Mouse (Mus musculus): Measurements from ENCODE around the gene Ppfia1. TPM values are rescaled to one million over a fixed set of nuclear protein-coding genes. Genes with fewer than 3 reads are reported as not detected.

The Ppfia1 gene
- polyA plus RNA-seq, 1 experiment from 2014 or later: 43.2 TPM

- no peak overlapping the region for H3K4me3 ChIP-seq (ENCODE audit: low read depth, low read length)
These were observed 74.0 kb downstream of the Ppfia1 start for GRCm38 (mm10) chr7:144479569-144479968.

GRCm38 (mm10) chr7:144475741-144476140 is 77.8 kb downstream of the Ppfia1 start:
- H3K4me3 ChIP-seq (ENCODE audit: low read depth, low read length): no peak overlapping the region
- H3K9me3 ChIP-seq (ENCODE audit: control insufficient read depth, low read length): no peaks in the 10 kb centered on the region
- no peaks in the 10 kb centered on the region for H3K4me1 ChIP-seq (ENCODE audit: control insufficient read depth, insufficient read depth, low read length)
- H3K27me3 ChIP-seq (ENCODE audit: control insufficient read depth, insufficient read depth, low read length): no peaks in the 10 kb centered on the region
- no peak overlapping the region for H3K9ac ChIP-seq (ENCODE audit: low read length)
- H3K36me3 ChIP-seq (ENCODE audit: control insufficient read depth, insufficient read depth, low read length): peaks cover 13% of the 10 kb centered on the region; the same call in 1 of the 2 replicates
- ATAC-seq (ENCODE audit: low FRiP score): no peak
- 88% methylated on average over 3 of the region's 3 CpGs for WGBS
- H3K4me2 ChIP-seq: no peak overlapping the region
- DNase-seq (ENCODE audit: low spot score, missing footprints): no peak
- no peak overlapping the region for H3K27ac ChIP-seq (ENCODE audit: low read depth, low read length)

More at GRCm38 (mm10) chr7:144479569-144479968, 74.0 kb downstream of the Ppfia1 start:
- H3K27ac ChIP-seq (ENCODE audit: low read depth, low read length): no peak overlapping the region
- H3K36me3 ChIP-seq (ENCODE audit: control insufficient read depth, insufficient read depth, low read length): peaks cover 31% of the 10 kb centered on the region; the same call in 1 of the 2 replicates
- no peak overlapping the region for H3K9ac ChIP-seq (ENCODE audit: low read length)
- no peaks in the 10 kb centered on the region for H3K27me3 ChIP-seq (ENCODE audit: control insufficient read depth, insufficient read depth, low read length)
- no peaks in the 10 kb centered on the region for H3K4me1 ChIP-seq (ENCODE audit: control insufficient read depth, insufficient read depth, low read length)
- H3K4me2 ChIP-seq: no peak overlapping the region
- ATAC-seq (ENCODE audit: low FRiP score) (no peak), DNase-seq (ENCODE audit: low spot score, missing footprints) (no peak)
- WGBS: 89% methylated on average over 1 of the region's 1 CpGs
- no peaks in the 10 kb centered on the region for H3K9me3 ChIP-seq (ENCODE audit: control insufficient read depth, low read length)

- Histone ChIP-seq H3K36me3 (ENCODE audit: control insufficient read depth, insufficient read depth, low read length) (peaks cover 3% of the 10 kb centered on the region; the same call in 1 of the 2 replicates), H3K9me3 (ENCODE audit: control insufficient read depth, low read length) (no peaks in the 10 kb centered on the region), H3K4me3 (ENCODE audit: low read depth, low read length) (no peak overlapping the region), H3K27me3 (ENCODE audit: control insufficient read depth, insufficient read depth, low read length) (no peaks in the 10 kb centered on the region), H3K4me1 (ENCODE audit: control insufficient read depth, insufficient read depth, low read length) (peaks cover 9% of the 10 kb centered on the region), H3K4me2 (no peak overlapping the region), H3K9ac (ENCODE audit: low read length) (no peak overlapping the region), H3K27ac (ENCODE audit: low read depth, low read length) (no peak overlapping the region)
- ATAC-seq (ENCODE audit: low FRiP score) (no peak), DNase-seq (ENCODE audit: low spot score, missing footprints) (no peak)
- WGBS: 67% methylated on average over 4 of the region's 4 CpGs
These were observed 80.0 kb downstream of the Ppfia1 start for GRCm38 (mm10) chr7:144473486-144473885.

GRCm38 (mm10) chr7:144471103-144471502 is 82.4 kb downstream of the Ppfia1 start:
- ATAC-seq (ENCODE audit: low FRiP score): no peak
- Histone ChIP-seq H3K4me3 (ENCODE audit: low read depth, low read length) (peak overlapping the region; percentile 91), H3K4me2 (peak overlapping the region; percentile 88), H3K27me3 (ENCODE audit: control insufficient read depth, insufficient read depth, low read length) (no peaks in the 10 kb centered on the region), H3K4me1 (ENCODE audit: control insufficient read depth, insufficient read depth, low read length) (peaks cover 9% of the 10 kb centered on the region), H3K9ac (ENCODE audit: low read length) (peak overlapping the region; percentile 94), H3K9me3 (ENCODE audit: control insufficient read depth, low read length) (no peaks in the 10 kb centered on the region), H3K36me3 (ENCODE audit: control insufficient read depth, insufficient read depth, low read length) (no peaks in the 10 kb centered on the region), H3K27ac (ENCODE audit: low read depth, low read length) (no peak overlapping the region; the same call in 1 of the 2 replicates)
- 81% methylated on average over 2 of the region's 2 CpGs for WGBS
- no peak for DNase-seq (ENCODE audit: low spot score, missing footprints)

- H3K27ac ChIP-seq (ENCODE audit: low read depth, low read length): peak within 1 kb of the TSS; percentile 11; the same call in 1 of the 2 replicates
- H3K36me3 ChIP-seq (ENCODE audit: control insufficient read depth, insufficient read depth, low read length): no peaks in the 10 kb centered on the region
- no peaks in the 10 kb centered on the region for H3K9me3 ChIP-seq (ENCODE audit: control insufficient read depth, low read length)
- peak within 1 kb of the TSS; percentile 88 for H3K4me2 ChIP-seq
- peak; percentile 97 for ATAC-seq (ENCODE audit: low FRiP score)
- peak within 1 kb of the TSS; percentile 94 for H3K9ac ChIP-seq (ENCODE audit: low read length)
- peak; percentile 98 for DNase-seq (ENCODE audit: low spot score, missing footprints)
- H3K4me1 ChIP-seq (ENCODE audit: control insufficient read depth, insufficient read depth, low read length): peaks cover 9% of the 10 kb centered on the region
- under 1% methylated on average over 30 of the region's 30 CpGs for WGBS
- H3K4me3 ChIP-seq (ENCODE audit: low read depth, low read length): peak within 1 kb of the TSS; percentile 91
- no peaks in the 10 kb centered on the region for H3K27me3 ChIP-seq (ENCODE audit: control insufficient read depth, insufficient read depth, low read length)
These were observed 82.9 kb downstream of the Ppfia1 start, which contains the start of gene Cttn for GRCm38 (mm10) chr7:144470545-144471059. Gene Cttn (minus strand): TSS chr7:144471009.

- under 1% methylated on average over 31 of the region's 31 CpGs for WGBS
- peaks cover 9% of the 10 kb centered on the region for H3K4me1 ChIP-seq (ENCODE audit: control insufficient read depth, insufficient read depth, low read length)
- peak overlapping the region; percentile 91 for H3K4me3 ChIP-seq (ENCODE audit: low read depth, low read length)
- peak overlapping the region; percentile 11; the same call in 1 of the 2 replicates for H3K27ac ChIP-seq (ENCODE audit: low read depth, low read length)
- H3K36me3 ChIP-seq (ENCODE audit: control insufficient read depth, insufficient read depth, low read length): no peaks in the 10 kb centered on the region; the same call in 1 of the 2 replicates
- ATAC-seq (ENCODE audit: low FRiP score): peak; percentile 20
- no peak for DNase-seq (ENCODE audit: low spot score, missing footprints)
- H3K27me3 ChIP-seq (ENCODE audit: control insufficient read depth, insufficient read depth, low read length): no peaks in the 10 kb centered on the region
- peak overlapping the region; percentile 88 for H3K4me2 ChIP-seq
- peak overlapping the region; percentile 94 for H3K9ac ChIP-seq (ENCODE audit: low read length)
- H3K9me3 ChIP-seq (ENCODE audit: control insufficient read depth, low read length): no peaks in the 10 kb centered on the region
These were observed 83.5 kb downstream of the Ppfia1 start for GRCm38 (mm10) chr7:144469908-144470544.

- 18% methylated on average over 4 of the region's 4 CpGs for WGBS
- ATAC-seq (ENCODE audit: low FRiP score): no peak
- Histone ChIP-seq H3K27ac (ENCODE audit: low read depth, low read length) (no peak overlapping the region), H3K36me3 (ENCODE audit: control insufficient read depth, insufficient read depth, low read length) (no peaks in the 10 kb centered on the region; the same call in 1 of the 2 replicates), H3K4me3 (ENCODE audit: low read depth, low read length) (peak overlapping the region; percentile 91; the same call in 1 of the 2 replicates), H3K9ac (ENCODE audit: low read length) (peak overlapping the region; percentile 94), H3K4me2 (peak overlapping the region; percentile 88), H3K27me3 (ENCODE audit: control insufficient read depth, insufficient read depth, low read length) (no peaks in the 10 kb centered on the region), H3K9me3 (ENCODE audit: control insufficient read depth, low read length) (no peaks in the 10 kb centered on the region), H3K4me1 (ENCODE audit: control insufficient read depth, insufficient read depth, low read length) (peaks cover 9% of the 10 kb centered on the region)
- DNase-seq (ENCODE audit: low spot score, missing footprints): no peak
These were observed 84.3 kb downstream of the Ppfia1 start for GRCm38 (mm10) chr7:144469181-144469641.

GRCm38 (mm10) chr7:144468741-144469140 is 84.8 kb downstream of the Ppfia1 start:
- no peak overlapping the region for H3K9ac ChIP-seq (ENCODE audit: low read length)
- no peak for ATAC-seq (ENCODE audit: low FRiP score)
- no peaks in the 10 kb centered on the region; the same call in none of the 2 replicates for H3K36me3 ChIP-seq (ENCODE audit: control insufficient read depth, insufficient read depth, low read length)
- H3K4me3 ChIP-seq (ENCODE audit: low read depth, low read length): peak overlapping the region; percentile 91; the same call in 1 of the 2 replicates
- peaks cover 9% of the 10 kb centered on the region for H3K4me1 ChIP-seq (ENCODE audit: control insufficient read depth, insufficient read depth, low read length)
- peak overlapping the region; percentile 88 for H3K4me2 ChIP-seq
- 90% methylated on average over 5 of the region's 5 CpGs for whole genome bisulfite sequencing
- H3K9me3 ChIP-seq (ENCODE audit: control insufficient read depth, low read length): no peaks in the 10 kb centered on the region
- no peak for DNase-seq (ENCODE audit: low spot score, missing footprints)
- no peak overlapping the region for H3K27ac ChIP-seq (ENCODE audit: low read depth, low read length)
- no peaks in the 10 kb centered on the region for H3K27me3 ChIP-seq (ENCODE audit: control insufficient read depth, insufficient read depth, low read length)

GRCm38 (mm10) chr7:144462577-144462976 is 91.0 kb downstream of the Ppfia1 start:
- no peak for ATAC-seq (ENCODE audit: low FRiP score)

More at GRCm38 (mm10) chr7:144462577-144462976, 91.0 kb downstream of the Ppfia1 start:
- Histone ChIP-seq H3K4me3 (ENCODE audit: low read depth, low read length) (no peak overlapping the region), H3K36me3 (ENCODE audit: control insufficient read depth, insufficient read depth, low read length) (peaks cover 39% of the 10 kb centered on the region), H3K27me3 (ENCODE audit: control insufficient read depth, insufficient read depth, low read length) (no peaks in the 10 kb centered on the region), H3K9ac (ENCODE audit: low read length) (no peak overlapping the region), H3K4me1 (ENCODE audit: control insufficient read depth, insufficient read depth, low read length) (no peaks in the 10 kb centered on the region), H3K27ac (ENCODE audit: low read depth, low read length) (no peak overlapping the region), H3K4me2 (no peak overlapping the region), H3K9me3 (ENCODE audit: control insufficient read depth, low read length) (no peaks in the 10 kb centered on the region)
- no peak for DNase-seq (ENCODE audit: low spot score, missing footprints)
- WGBS: 93% methylated on average over 7 of the region's 7 CpGs
